Mouse (Mus musculus): Measurements from ENCODE around the gene Slc22a6. TPM values are rescaled to one million over a fixed set of nuclear protein-coding genes. Genes with fewer than 3 reads are reported as not detected.

Gene Slc22a6
- polyA plus RNA-seq, 1 experiment from 2014 or later, result not detected

DNA sequence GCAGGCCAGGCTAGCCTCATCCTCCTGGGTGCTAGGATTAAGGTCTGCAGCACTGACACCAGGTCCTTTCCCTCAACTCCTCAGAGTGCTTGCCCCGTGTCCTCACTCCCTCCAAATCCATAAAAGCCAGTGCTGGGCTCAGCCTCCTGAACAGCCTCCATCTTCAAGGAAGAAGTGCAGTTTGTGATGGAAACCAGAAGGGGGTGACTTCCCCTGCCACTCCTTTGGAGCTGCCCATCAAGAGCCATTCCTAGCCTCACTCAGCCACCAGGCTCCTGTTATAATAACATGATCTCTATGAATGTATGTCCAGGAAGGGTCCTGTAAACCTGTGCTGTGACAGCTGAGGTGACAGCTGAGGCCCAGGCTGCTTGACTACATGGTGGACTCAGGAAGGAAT, 30.5 kb upstream of the Slc22a6 start:
- H3K4me1 ChIP-seq, result no peaks in the 10 kb centered on the region
- H3K9ac ChIP-seq, result no peak overlapping the region
- WGBS, result 52% methylated on average over 1 of the region's 1 CpGs
- H3K27ac ChIP-seq (replicated peaks), result no peak overlapping the region
- H3K4me2 ChIP-seq, result no peak overlapping the region
- no peak for ATAC-seq (ENCODE audit: extremely low read depth, insufficient number of reproducible peaks, low FRiP score, low TSS enrichment)
- H3K4me3 ChIP-seq, result no peak overlapping the region
- no peaks in the 10 kb centered on the region for H3K27me3 ChIP-seq (replicated peaks)
- H3K36me3 ChIP-seq, result no peaks in the 10 kb centered on the region
- no peaks in the 10 kb centered on the region for H3K9me3 ChIP-seq

DNA sequence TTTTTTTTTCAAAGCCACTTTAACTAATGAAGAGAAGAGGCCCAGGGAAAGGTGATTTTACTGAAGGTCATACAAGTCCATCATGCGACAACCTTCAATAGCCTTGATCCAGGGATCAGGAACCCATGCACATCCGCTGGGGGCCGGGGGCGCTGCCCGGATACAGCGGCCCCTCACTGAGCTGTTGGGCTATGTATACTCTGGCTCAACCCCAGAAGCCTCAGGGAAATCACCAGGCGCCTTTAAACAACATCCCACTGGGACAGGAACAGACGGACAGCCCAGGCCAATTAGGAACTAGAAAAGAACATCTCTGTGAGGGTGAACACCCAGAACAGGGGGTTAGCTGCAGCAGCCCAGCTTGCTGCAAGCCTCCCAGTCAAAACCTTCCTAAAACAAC, 26.9 kb upstream of the Slc22a6 start, which contains the start of gene Slc22a8:
Slc22a8 (plus strand) TSS at position 301 of the 400 bp plus-strand sequence.
- H3K4me2 ChIP-seq, result no peak within 1 kb of the TSS

DNA sequence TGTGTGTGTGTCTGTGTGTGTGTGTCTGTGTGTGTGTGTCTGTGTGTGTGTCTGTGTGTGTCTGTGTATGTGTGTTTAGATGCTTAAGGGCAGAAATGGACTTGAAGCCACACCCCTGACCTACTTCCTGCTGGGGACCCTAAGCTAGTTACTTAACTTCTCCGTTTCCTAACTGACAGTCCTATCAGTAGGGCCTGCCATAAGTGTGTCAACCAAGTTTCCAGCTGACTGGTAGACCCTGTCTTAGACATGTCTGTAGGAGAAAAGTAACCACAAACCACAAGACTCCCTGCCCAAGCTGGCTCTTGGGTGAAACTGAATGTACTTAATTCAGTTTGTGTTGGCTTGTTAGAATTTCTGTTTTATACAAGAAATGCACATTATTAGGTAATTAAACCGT, 25.7 kb upstream of the Slc22a6 start:
- Histone ChIP-seq H3K4me2 (no peak overlapping the region), H3K4me1 (peaks cover 17% of the 10 kb centered on the region), H3K36me3 (no peaks in the 10 kb centered on the region), H3K27ac (replicated peaks) (no peak overlapping the region), H3K27me3 (replicated peaks) (no peaks in the 10 kb centered on the region), H3K4me3 (no peak overlapping the region), H3K9ac (no peak overlapping the region), H3K9me3 (no peaks in the 10 kb centered on the region)
- ATAC-seq (ENCODE audit: extremely low read depth, insufficient number of reproducible peaks, low FRiP score, low TSS enrichment), result no peak
- WGBS, result 52% methylated on average over 2 of the region's 2 CpGs

More for the DNA sequence above, 26.9 kb upstream of the Slc22a6 start, which contains the start of gene Slc22a8:
- H3K27ac ChIP-seq (replicated peaks), result no peak within 1 kb of the TSS
- 72% methylated on average over 8 of the region's 8 CpGs for WGBS
- no peaks in the 10 kb centered on the region for H3K36me3 ChIP-seq
- no peak within 1 kb of the TSS for H3K9ac ChIP-seq
- H3K4me3 ChIP-seq, result no peak within 1 kb of the TSS
- no peaks in the 10 kb centered on the region for H3K9me3 ChIP-seq
- peaks cover 17% of the 10 kb centered on the region for H3K4me1 ChIP-seq
- ATAC-seq (ENCODE audit: extremely low read depth, insufficient number of reproducible peaks, low FRiP score, low TSS enrichment), result no peak
- H3K27me3 ChIP-seq (replicated peaks), result no peaks in the 10 kb centered on the region

DNA sequence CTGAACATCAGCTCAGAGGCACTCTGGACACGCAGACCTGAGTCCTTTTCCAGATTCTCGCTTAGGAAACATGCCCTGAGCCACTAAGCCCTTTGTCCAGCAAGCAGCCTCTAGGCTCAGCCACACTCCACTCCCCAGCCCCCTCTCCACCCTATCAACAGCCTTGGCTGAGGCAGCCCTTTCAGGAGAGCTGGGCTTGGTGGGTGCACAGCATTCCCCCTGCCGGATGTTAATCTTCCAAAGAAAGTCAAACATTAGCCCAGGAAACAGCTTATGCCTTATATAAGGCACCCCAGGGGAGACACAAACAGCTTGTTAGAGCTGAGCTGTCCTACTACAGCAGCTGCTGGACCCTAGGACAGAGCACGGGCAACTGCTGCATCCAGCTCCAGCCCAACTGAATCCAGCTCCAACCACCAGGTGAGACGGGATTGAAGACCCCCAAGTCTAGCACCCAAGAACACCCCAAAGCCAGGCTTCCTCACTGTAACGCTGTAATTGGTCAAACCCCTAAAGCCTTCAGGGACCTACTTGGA, 24.9 kb upstream of the Slc22a6 start:
- H3K9me3 ChIP-seq, result no peaks in the 10 kb centered on the region
- H3K27ac ChIP-seq (replicated peaks), result no peak overlapping the region
- no peaks in the 10 kb centered on the region for H3K36me3 ChIP-seq
- no peak overlapping the region for H3K4me2 ChIP-seq
- 59% methylated on average over 6 of the region's 6 CpGs for WGBS
- H3K4me3 ChIP-seq, result no peak overlapping the region
- no peak overlapping the region for H3K9ac ChIP-seq
- H3K4me1 ChIP-seq, result peaks cover 17% of the 10 kb centered on the region
- H3K27me3 ChIP-seq (replicated peaks), result no peaks in the 10 kb centered on the region
- no peak for ATAC-seq (ENCODE audit: extremely low read depth, insufficient number of reproducible peaks, low FRiP score, low TSS enrichment)

DNA sequence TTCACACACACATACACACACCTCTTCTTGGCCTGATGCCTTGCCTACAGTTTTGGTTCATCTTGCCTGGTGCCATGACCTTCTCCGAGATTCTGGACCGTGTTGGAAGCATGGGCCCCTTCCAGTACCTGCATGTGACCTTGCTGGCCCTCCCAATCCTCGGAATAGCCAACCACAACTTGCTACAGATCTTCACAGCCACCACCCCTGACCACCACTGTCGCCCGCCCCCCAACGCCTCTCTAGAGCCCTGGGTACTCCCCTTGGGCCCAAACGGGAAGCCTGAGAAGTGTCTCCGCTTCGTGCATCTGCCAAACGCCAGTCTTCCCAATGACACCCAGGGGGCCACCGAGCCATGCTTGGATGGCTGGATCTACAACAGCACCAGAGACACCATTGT, 24.0 kb upstream of the Slc22a6 start:
- WGBS, result 81% methylated on average over 11 of the region's 11 CpGs
- Histone ChIP-seq H3K4me1 (peaks cover 17% of the 10 kb centered on the region), H3K4me3 (no peak overlapping the region), H3K9ac (no peak overlapping the region), H3K27me3 (replicated peaks) (no peaks in the 10 kb centered on the region), H3K27ac (replicated peaks) (no peak overlapping the region), H3K9me3 (no peaks in the 10 kb centered on the region), H3K4me2 (no peak overlapping the region), H3K36me3 (no peaks in the 10 kb centered on the region)
- ATAC-seq (ENCODE audit: extremely low read depth, insufficient number of reproducible peaks, low FRiP score, low TSS enrichment), result no peak

DNA sequence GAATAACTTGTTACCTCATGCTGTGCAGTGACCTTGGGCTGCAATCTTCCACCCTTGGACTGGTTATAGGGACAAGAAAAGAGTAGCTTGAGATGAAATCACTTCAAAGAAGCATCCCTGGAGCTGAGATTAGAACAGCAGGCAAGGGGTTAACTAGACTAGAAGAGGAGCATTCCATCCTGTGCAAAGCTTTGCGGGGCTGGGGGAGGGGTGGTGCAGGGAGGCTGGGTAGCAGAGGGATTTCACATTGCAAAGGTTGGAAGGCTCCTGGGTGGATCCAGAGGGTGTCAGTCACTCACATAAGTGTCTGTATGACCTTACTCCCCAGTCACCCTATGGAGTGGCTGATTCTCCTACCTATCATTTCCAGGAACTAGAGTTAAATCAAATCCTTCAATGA, 23.3 kb upstream of the Slc22a6 start:
- no peak overlapping the region for H3K27ac ChIP-seq (replicated peaks)
- H3K27me3 ChIP-seq (replicated peaks), result no peaks in the 10 kb centered on the region
- H3K9ac ChIP-seq, result peak overlapping the region; percentile 26; the same call in 1 of the 2 replicates
- H3K4me1 ChIP-seq, result peaks cover 17% of the 10 kb centered on the region
- H3K36me3 ChIP-seq, result no peaks in the 10 kb centered on the region
- H3K9me3 ChIP-seq, result no peaks in the 10 kb centered on the region
- 5% methylated on average over 1 of the region's 1 CpGs for WGBS
- ATAC-seq (ENCODE audit: extremely low read depth, insufficient number of reproducible peaks, low FRiP score, low TSS enrichment), result no peak
- H3K4me3 ChIP-seq, result no peak overlapping the region
- no peak overlapping the region for H3K4me2 ChIP-seq

DNA sequence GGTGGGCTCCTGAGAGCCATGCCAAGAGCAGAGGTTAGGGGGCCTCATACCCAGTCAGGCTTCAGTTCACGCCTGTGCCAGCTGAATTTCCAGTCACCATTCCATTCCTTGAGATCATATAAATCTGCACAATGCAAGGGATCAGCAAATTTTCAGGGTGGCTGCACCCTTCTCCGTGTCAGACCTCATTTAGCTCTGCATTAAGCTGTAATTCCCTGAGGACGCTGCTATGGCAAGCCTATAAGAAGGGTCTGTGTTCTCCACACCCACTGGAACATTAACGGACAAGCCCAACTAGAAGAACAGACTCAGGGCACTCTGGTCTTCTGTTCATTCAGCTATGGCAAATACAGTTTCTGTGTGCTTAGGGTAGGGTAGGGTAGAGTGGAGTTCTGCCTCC, 20.6 kb upstream of the Slc22a6 start:
- no peak overlapping the region for H3K27ac ChIP-seq (replicated peaks)
- 78% methylated on average over 4 of the region's 4 CpGs for WGBS
- no peaks in the 10 kb centered on the region for H3K36me3 ChIP-seq
- H3K4me1 ChIP-seq, result peaks cover 35% of the 10 kb centered on the region
- H3K9me3 ChIP-seq, result no peaks in the 10 kb centered on the region
- H3K9ac ChIP-seq, result no peak overlapping the region
- no peak overlapping the region for H3K4me3 ChIP-seq
- ATAC-seq (ENCODE audit: extremely low read depth, insufficient number of reproducible peaks, low FRiP score, low TSS enrichment), result no peak
- H3K27me3 ChIP-seq (replicated peaks), result no peaks in the 10 kb centered on the region
- no peak overlapping the region for H3K4me2 ChIP-seq

DNA sequence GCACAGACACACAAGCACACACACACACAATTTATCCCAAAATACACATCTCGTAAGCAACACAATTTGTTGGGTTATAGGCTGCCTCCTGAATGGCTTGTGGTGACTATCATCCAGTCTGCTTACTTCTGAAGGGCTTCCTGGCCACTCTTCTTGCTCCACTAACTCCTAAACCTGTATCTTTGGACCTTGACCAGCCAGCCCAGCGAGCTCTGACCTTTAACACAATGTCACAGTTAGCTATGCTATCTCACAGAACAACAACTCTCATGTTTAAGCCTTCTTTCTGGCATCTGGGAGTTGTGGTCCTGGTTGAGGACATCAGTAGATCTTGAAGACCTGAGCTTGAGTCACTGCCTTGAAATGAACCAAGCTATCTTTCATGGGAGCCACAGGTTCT, 18.6 kb upstream of the Slc22a6 start:
- Histone ChIP-seq H3K27me3 (replicated peaks) (no peaks in the 10 kb centered on the region), H3K9ac (no peak overlapping the region), H3K4me1 (peaks cover 36% of the 10 kb centered on the region), H3K9me3 (no peaks in the 10 kb centered on the region), H3K36me3 (no peaks in the 10 kb centered on the region), H3K27ac (replicated peaks) (no peak overlapping the region), H3K4me2 (no peak overlapping the region), H3K4me3 (no peak overlapping the region)
- no peak for ATAC-seq (ENCODE audit: extremely low read depth, insufficient number of reproducible peaks, low FRiP score, low TSS enrichment)
- WGBS, result 86% methylated on average over 2 of the region's 2 CpGs

DNA sequence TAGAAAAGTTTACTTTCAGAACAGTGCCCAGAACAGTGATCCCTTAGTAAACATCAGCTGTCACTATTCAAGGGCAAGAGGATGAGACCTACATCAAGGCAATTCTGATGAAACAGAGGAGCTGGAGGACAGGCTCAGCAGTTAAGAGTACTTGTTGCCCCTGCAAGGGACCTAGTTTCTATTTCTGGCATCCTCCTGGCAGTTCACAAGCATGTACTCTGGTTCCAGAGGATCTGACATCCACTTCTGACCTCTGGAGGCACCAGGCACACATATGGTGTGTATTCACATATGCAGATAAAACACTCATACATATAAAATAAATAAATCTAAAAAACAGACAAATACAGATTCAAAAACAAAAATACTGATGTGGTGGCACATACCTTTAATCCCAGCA, 15.9 kb upstream of the Slc22a6 start:
- ATAC-seq (ENCODE audit: extremely low read depth, insufficient number of reproducible peaks, low FRiP score, low TSS enrichment), result no peak
- peak overlapping the region; percentile 54 for H3K27ac ChIP-seq (replicated peaks)
- no peaks in the 10 kb centered on the region for H3K27me3 ChIP-seq (replicated peaks)
- H3K36me3 ChIP-seq, result no peaks in the 10 kb centered on the region
- peaks cover 27% of the 10 kb centered on the region for H3K4me1 ChIP-seq
- no peak overlapping the region for H3K9ac ChIP-seq
- H3K4me2 ChIP-seq, result no peak overlapping the region
- H3K9me3 ChIP-seq, result no peaks in the 10 kb centered on the region
- no peak overlapping the region for H3K4me3 ChIP-seq

DNA sequence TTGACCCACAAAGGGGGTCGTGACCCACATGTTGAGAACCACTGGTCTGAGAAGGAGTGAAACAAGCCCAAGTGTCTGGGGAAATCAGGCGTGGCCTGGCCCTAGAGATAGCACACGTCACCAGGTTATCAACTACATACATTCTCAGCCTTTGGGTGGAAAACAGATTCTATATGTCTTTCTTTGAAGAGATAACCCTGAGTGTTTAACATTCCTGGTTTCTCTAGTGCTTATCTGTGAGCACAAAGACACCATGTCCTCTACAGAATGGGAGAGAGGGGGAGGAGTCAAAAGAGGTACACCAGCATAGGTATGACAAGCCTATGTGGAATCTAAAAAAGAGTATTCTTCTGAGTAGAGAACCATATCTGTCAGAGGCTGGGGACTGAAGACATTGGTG, 14.9 kb upstream of the Slc22a6 start:
- ATAC-seq (ENCODE audit: extremely low read depth, insufficient number of reproducible peaks, low FRiP score, low TSS enrichment), result peak; percentile 34
- Histone ChIP-seq H3K4me1 (peaks cover 27% of the 10 kb centered on the region), H3K4me2 (no peak overlapping the region), H3K36me3 (no peaks in the 10 kb centered on the region), H3K4me3 (no peak overlapping the region), H3K9ac (no peak overlapping the region), H3K9me3 (no peaks in the 10 kb centered on the region), H3K27me3 (replicated peaks) (no peaks in the 10 kb centered on the region), H3K27ac (replicated peaks) (no peak overlapping the region)
- 30% methylated on average over 3 of the region's 3 CpGs for WGBS

DNA sequence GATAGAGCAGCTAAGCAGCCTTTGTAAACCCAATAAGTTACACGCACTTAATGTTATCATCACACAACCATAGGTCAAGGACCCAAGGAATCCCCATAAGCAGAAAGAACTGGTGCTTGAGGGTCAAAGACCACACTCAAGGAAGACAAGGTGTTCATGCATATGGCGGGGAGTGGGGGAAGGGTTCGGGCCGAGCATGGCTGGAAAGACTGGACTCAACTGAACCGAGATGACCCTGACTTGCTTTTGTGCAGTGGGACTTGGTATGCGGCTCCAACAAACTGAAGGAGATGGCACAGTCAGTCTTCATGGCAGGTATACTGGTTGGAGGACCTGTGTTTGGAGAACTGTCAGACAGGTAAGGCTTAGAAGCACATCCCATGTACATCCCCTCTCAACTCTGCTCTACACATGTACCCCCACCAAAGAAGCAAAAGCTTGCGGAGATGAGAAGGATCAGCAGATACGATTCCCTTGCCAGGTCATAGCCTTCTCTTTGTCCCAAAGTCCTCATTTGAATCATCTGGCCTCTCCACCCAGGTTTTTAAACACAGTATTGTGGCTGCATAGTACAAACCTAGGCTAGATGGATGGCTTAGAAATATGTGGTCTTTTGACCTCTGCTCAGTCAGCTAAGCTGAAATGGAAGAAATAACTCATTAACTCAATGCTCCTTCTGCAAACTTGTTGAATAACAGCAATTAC, 13.2 kb upstream of the Slc22a6 start:
- WGBS, result 88% methylated on average over 8 of the region's 8 CpGs
- Histone ChIP-seq H3K27ac (replicated peaks) (no peak overlapping the region), H3K27me3 (replicated peaks) (0 out of 2 replicates have a peak, but pooled peaks cover 4% of the 10 kb centered on the region), H3K9ac (no peak overlapping the region), H3K4me3 (no peak overlapping the region), H3K4me1 (peaks cover 27% of the 10 kb centered on the region), H3K4me2 (no peak overlapping the region), H3K36me3 (no peaks in the 10 kb centered on the region), H3K9me3 (no peaks in the 10 kb centered on the region)
- ATAC-seq (ENCODE audit: extremely low read depth, insufficient number of reproducible peaks, low FRiP score, low TSS enrichment), result no peak

DNA sequence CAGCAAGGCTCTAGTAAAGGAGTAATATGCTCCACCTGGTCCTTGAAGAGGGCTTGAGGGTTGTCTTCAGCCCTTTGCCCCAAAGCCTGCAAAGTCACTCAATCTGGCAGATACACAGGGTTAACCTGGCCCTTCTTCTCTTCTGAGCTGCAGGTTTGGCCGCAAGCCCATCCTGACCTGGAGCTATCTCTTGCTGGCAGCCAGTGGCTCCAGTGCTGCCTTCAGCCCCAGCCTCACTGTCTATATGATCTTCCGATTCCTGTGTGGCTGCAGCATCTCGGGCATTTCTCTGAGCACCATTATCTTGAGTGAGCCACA, 12.6 kb upstream of the Slc22a6 start:
- no peak for ATAC-seq (ENCODE audit: extremely low read depth, insufficient number of reproducible peaks, low FRiP score, low TSS enrichment)
- peaks cover 27% of the 10 kb centered on the region for H3K4me1 ChIP-seq
- no peaks in the 10 kb centered on the region for H3K36me3 ChIP-seq
- H3K4me3 ChIP-seq, result no peak overlapping the region
- no peak overlapping the region for H3K27ac ChIP-seq (replicated peaks)
- WGBS, result 69% methylated on average over 3 of the region's 3 CpGs
- 0 out of 2 replicates have a peak, but pooled peaks cover 4% of the 10 kb centered on the region for H3K27me3 ChIP-seq (replicated peaks)
- H3K9me3 ChIP-seq, result no peaks in the 10 kb centered on the region
- H3K4me2 ChIP-seq, result no peak overlapping the region
- H3K9ac ChIP-seq, result no peak overlapping the region
